Mouse (Mus musculus): ENCODE results near the gene Klhl2. TPM values are rescaled to one million over a fixed set of nuclear protein-coding genes. Genes with fewer than 3 reads are reported as not detected.

Gene Klhl2
- polyA plus RNA-seq, 1 experiment from 2014 or later, result 32.4 TPM

- DNase-seq (no peak), ATAC-seq (ENCODE audit: low FRiP score, low TSS enrichment) (no peak)
- Histone ChIP-seq H3K4me2 (ENCODE audit: low read length) (peak overlapping the region; percentile 62), H3K27ac (replicated peaks; ENCODE audit: low read depth, low read length) (peak overlapping the region; percentile 10; the same call in 1 of the 2 replicates), H3K36me3 (ENCODE audit: control insufficient read depth, insufficient read depth, low read length) (no peaks in the 10 kb centered on the region), H3K9me3 (ENCODE audit: control insufficient read depth, low read length) (no peaks in the 10 kb centered on the region), H3K27me3 (ENCODE audit: control insufficient read depth, insufficient read depth, low read length) (no peaks in the 10 kb centered on the region), H3K4me1 (ENCODE audit: control insufficient read depth, insufficient read depth, low read length) (peaks cover 32% of the 10 kb centered on the region), H3K9ac (replicated peaks; ENCODE audit: low read length) (peak overlapping the region; percentile 99; the same call in 1 of the 2 replicates), H3K4me3 (replicated peaks; ENCODE audit: low read depth, low read length) (peak overlapping the region; percentile 83)
- WGBS, result 71% methylated on average over 6 of the region's 6 CpGs
Observed at GRCm38 (mm10) chr8:64690306-64690705, 159.5 kb downstream of the Klhl2 start.

Other genes starting within 250 kb of the Klhl2 start
- gene Cpe, start 157.0 kb downstream of the Klhl2 start, polyA plus RNA-seq (2014; fragmentation: Nextera tagmentation; extraction: Ambion mirVana), result 911 and 915 TPM in 2 replicates
- gene Msmo1, start 116.2 kb downstream of the Klhl2 start, polyA plus RNA-seq (2014; fragmentation: Nextera tagmentation; extraction: Ambion mirVana), result 173 and 174 TPM in 2 replicates
- 28.2 and 32.7 TPM in 2 replicates for gene Tmem192, start 97.2 kb upstream of the Klhl2 start, polyA plus RNA-seq (2014; fragmentation: Nextera tagmentation; extraction: Ambion mirVana)
- gene Trim75, start 137.8 kb upstream of the Klhl2 start, polyA plus RNA-seq (2014; fragmentation: Nextera tagmentation; extraction: Ambion mirVana), result 0.08 and 0.18 TPM in 2 replicates
- gene Trim61, start 168.5 kb upstream of the Klhl2 start, polyA plus RNA-seq (2014; fragmentation: Nextera tagmentation; extraction: Ambion mirVana), result not detected in 2 replicates
- gene Trim60, start 168.6 kb upstream of the Klhl2 start, polyA plus RNA-seq (2014; fragmentation: Nextera tagmentation; extraction: Ambion mirVana), result not detected in 2 replicates
- 0.93 and 1.1 TPM in 2 replicates for gene Apela, start 187.3 kb upstream of the Klhl2 start, polyA plus RNA-seq (2014; fragmentation: Nextera tagmentation; extraction: Ambion mirVana)
- not detected in 2 replicates for gene Gm10663, start 225.0 kb upstream of the Klhl2 start, polyA plus RNA-seq (2014; fragmentation: Nextera tagmentation; extraction: Ambion mirVana)

All from midbrain, embryonic 14.5 days (tissue).